Mouse (Mus musculus): ENCODE measurements around the gene Trim45.

- TF ChIP-seq POLR2A (IDR thresholded peaks at IDR 0.05; ENCODE audit: low read depth, low read length) (no peak), CTCF (IDR thresholded peaks at IDR 0.05; ENCODE audit: borderline replicate concordance, insufficient read depth, low read length) (no peak)
Measured at GRCm38 (mm10) chr3:100916844-100917243, 5.2 kb upstream of the Trim45 start.

Data from embryonic fibroblast, embryonic 13.5 days (primary cell).